8 mouse cellular contexts compared by ENCODE assay signal in genomic region chr19:5923990-5924712, GRCm38 (mm10). TPM values are rescaled to one million over a fixed set of nuclear protein-coding genes. Genes with fewer than 3 reads are reported as not detected.
DNase-seq lines count a peak whose midpoint lies in the region; ATAC-seq and TF ChIP-seq lines count a peak whose summit lies in the region.

No protein-coding gene starts in this region.

- peak overlapping the region; percentile 39 to 86 for H3K4me3 ChIP-seq in ES-E14 (ENCODE audit: insufficient read depth in 1 of 2, low read depth in 1 of 2, low read length in 2 of 2, poor library complexity in 1 of 2, severe bottlenecking in 1 of 2)
- peak overlapping the region; percentile 54 for H3K4me3 ChIP-seq in forebrain, embryonic 14.5 days (ENCODE audit: low read depth, low read length)
- peak overlapping the region; percentile 66 for H3K4me3 ChIP-seq in neural tube, embryonic 14.5 days (ENCODE audit: low read depth, low read length)

- H3K9me3 ChIP-seq in ES-E14 (ENCODE audit: control insufficient read depth, insufficient read depth, low read depth, low read length), result no peaks in the 10 kb centered on the region
- H3K9me3 ChIP-seq in forebrain, embryonic 14.5 days (replicated peaks; ENCODE audit: control insufficient read depth, low read length), result no peaks in the 10 kb centered on the region
- H3K9me3 ChIP-seq in neural tube, embryonic 14.5 days (ENCODE audit: control insufficient read depth, low read length), result no peaks in the 10 kb centered on the region

- ATAC-seq in forebrain, embryonic 14.5 days, result peak; percentile 88
- peak; percentile 78 for ATAC-seq in neural tube, embryonic 14.5 days (ENCODE audit: low read depth)

- in situ Hi-C loops in ES-E14 (cut with MboI; ENCODE audit: low sequenced_read_pairs in 2 of 2, unreplicated experiment in 2 of 2), result no loop called here

- DNase-seq in ES-E14 (ENCODE audit: low read depth, low spot score), result peak; percentile 82
- peak; percentile 85 for DNase-seq in cerebellum, adult 11 months
- peak; percentile 97 for DNase-seq in forebrain, embryonic 14.5 days (ENCODE audit: low spot score)
- peak; percentile 94 to 96 for DNase-seq in heart, postnatal 14 days
- peak; percentile 90 for DNase-seq in layer of hippocampus, adult 11-12 months (ENCODE audit: low spot score)
- DNase-seq in lung, adult 18-20 months, result peak; percentile 86 to 91
- peak; percentile 97 for DNase-seq in testis, postnatal 10 days (ENCODE audit: low spot score)

- H3K4me1 ChIP-seq in ES-E14 (ENCODE audit: control insufficient read depth in 2 of 2, insufficient read depth in 2 of 2, low read length in 2 of 2, poor library complexity in 1 of 2), result peaks cover 7% of the 10 kb centered on the region in 2 experiments; a peak in 2 of 4 replicates
- H3K4me1 ChIP-seq in forebrain, embryonic 14.5 days (ENCODE audit: control insufficient read depth, insufficient read depth, low read length), result peaks cover 10% of the 10 kb centered on the region; the same call in 1 of the 2 replicates
- H3K4me1 ChIP-seq in neural tube, embryonic 14.5 days (ENCODE audit: control insufficient read depth, insufficient read depth, low read length), result peaks cover 6% of the 10 kb centered on the region; the same call in 1 of the 2 replicates

- H3K27me3 ChIP-seq in forebrain, embryonic 14.5 days (replicated peaks; ENCODE audit: control insufficient read depth, insufficient read depth, low read length), result 0 out of 2 replicates have a peak, but pooled peaks cover 2% of the 10 kb centered on the region
- no peaks in the 10 kb centered on the region for H3K27me3 ChIP-seq in neural tube, embryonic 14.5 days (ENCODE audit: control insufficient read depth, insufficient read depth, low read length)

- intact Hi-C loops in heart, postnatal 14 days (cut with DNase I), result loop anchor here (1.0 to 5.0 kb wide), 2 partner anchors 32 to 93 kb away; partner anchors contain the start of gene Capn1

- no peaks in the 10 kb centered on the region for H3K36me3 ChIP-seq in ES-E14 (ENCODE audit: control insufficient read depth, insufficient read depth, low read length, poor library complexity, severe bottlenecking)
- no peaks in the 10 kb centered on the region for H3K36me3 ChIP-seq in forebrain, embryonic 14.5 days (ENCODE audit: control insufficient read depth, insufficient read depth, low read length)
- H3K36me3 ChIP-seq in neural tube, embryonic 14.5 days (ENCODE audit: control insufficient read depth, insufficient read depth, low read length), result no peaks in the 10 kb centered on the region

- peak overlapping the region; percentile 16; the same call in 1 of the 2 replicates for H3K9ac ChIP-seq in ES-E14 (ENCODE audit: insufficient read depth, low read depth, low read length, poor library complexity, severe bottlenecking)
- peak overlapping the region; percentile 64 for H3K9ac ChIP-seq in forebrain, embryonic 14.5 days (ENCODE audit: low read length)
- H3K9ac ChIP-seq in neural tube, embryonic 14.5 days (replicated peaks; ENCODE audit: low read depth, low read length), result peak overlapping the region; percentile 65

- H3K4me2 ChIP-seq in forebrain, embryonic 14.5 days (ENCODE audit: low read length), result peak overlapping the region; percentile 99
- H3K4me2 ChIP-seq in neural tube, embryonic 14.5 days (ENCODE audit: low read depth, low read length), result peak overlapping the region; percentile 96

- 0% methylated on average over 38 of the region's 38 CpGs for WGBS in forebrain, embryonic 14.5 days
- WGBS in neural tube, embryonic 14.5 days, result under 1% methylated on average over 38 of the region's 38 CpGs

- H3K27ac ChIP-seq in ES-E14 (ENCODE audit: insufficient read depth, low read depth, low read length, poor library complexity, severe bottlenecking), result no peak overlapping the region
- H3K27ac ChIP-seq in forebrain, embryonic 14.5 days (ENCODE audit: low read depth, low read length), result peak overlapping the region; percentile 58; the same call in 1 of the 2 replicates
- H3K27ac ChIP-seq in neural tube, embryonic 14.5 days (ENCODE audit: low read depth, low read length), result peak overlapping the region; percentile 74

TF ChIP-seq in ES-E14, 5 proteins besides CTCF, POLR2A, EP300 and RAD21:
- TF ChIP-seq MAFK (IDR thresholded peaks at IDR 0.05; ENCODE audit: insufficient read depth, low read depth, low read length) (no peak), ZC3H11A (IDR thresholded peaks at IDR 0.05; ENCODE audit: borderline replicate concordance, low read depth, low read length) (peak; percentile 53; the same call in 1 of the 2 replicates)

RNA-seq across cellular contexts. Expression of gene Cdc42ep2, which starts 0.5 kb away (rescaled TPM):
- total RNA-seq in ES-E14 (2012; rRNA removed), result 0.42 and 0.76 TPM in 2 replicates
- 7.9 and 9.6 TPM in 2 replicates for polyA plus RNA-seq in forebrain, embryonic 14.5 days (2014; fragmentation: Nextera tagmentation; extraction: Ambion mirVana)
- 10 to 100 TPM in 1 of 2 experiments, 1 to 10 TPM in 1; 9.9 to 12.0 TPM for total RNA-seq in heart, postnatal 14 days (2021)
- 16.7 and 17.4 TPM in 2 replicates for polyA plus RNA-seq in neural tube, embryonic 14.5 days (2014; fragmentation: Nextera tagmentation; extraction: Ambion mirVana)

RNA-seq across cellular contexts. Expression of gene Dpf2, which starts 11.3 kb away (rescaled TPM):
- 37.9 and 39.5 TPM in 2 replicates for total RNA-seq in ES-E14 (2012; rRNA removed)
- polyA plus RNA-seq in forebrain, embryonic 14.5 days (2014; fragmentation: Nextera tagmentation; extraction: Ambion mirVana), result 127 and 136 TPM in 2 replicates
- total RNA-seq in heart, postnatal 14 days (2021), result 100 to 1,000 TPM; 101 TPM
- polyA plus RNA-seq in neural tube, embryonic 14.5 days (2014; fragmentation: Nextera tagmentation; extraction: Ambion mirVana), result 85.3 and 102 TPM in 2 replicates

RNA-seq across cellular contexts. Expression of gene Tigd3, which starts 30.2 kb away (rescaled TPM):
- total RNA-seq in ES-E14 (2012; rRNA removed), result 2.1 and 2.2 TPM in 2 replicates
- polyA plus RNA-seq in forebrain, embryonic 14.5 days (2014; fragmentation: Nextera tagmentation; extraction: Ambion mirVana), result 7.0 and 7.1 TPM in 2 replicates
- under 1 TPM; 0.79 to 0.93 TPM for total RNA-seq in heart, postnatal 14 days (2021)
- 11.4 and 12.8 TPM in 2 replicates for polyA plus RNA-seq in neural tube, embryonic 14.5 days (2014; fragmentation: Nextera tagmentation; extraction: Ambion mirVana)

RNA-seq across cellular contexts. Expression of gene Pola2, which starts 39.9 kb away (rescaled TPM):
- total RNA-seq in ES-E14 (2012; rRNA removed), result 69.7 and 80.5 TPM in 2 replicates
- 35.5 and 41.1 TPM in 2 replicates for polyA plus RNA-seq in forebrain, embryonic 14.5 days (2014; fragmentation: Nextera tagmentation; extraction: Ambion mirVana)
- total RNA-seq in heart, postnatal 14 days (2021), result 10 to 100 TPM; 12.3 to 14.2 TPM
- 18.0 and 21.6 TPM in 2 replicates for polyA plus RNA-seq in neural tube, embryonic 14.5 days (2014; fragmentation: Nextera tagmentation; extraction: Ambion mirVana)

RNA-seq across cellular contexts. Expression of gene Slc25a45, which starts 46.5 kb away (rescaled TPM):
- total RNA-seq in ES-E14 (2012; rRNA removed), result 1.2 and 1.9 TPM in 2 replicates
- 1.7 TPM in 2 replicates for polyA plus RNA-seq in forebrain, embryonic 14.5 days (2014; fragmentation: Nextera tagmentation; extraction: Ambion mirVana)
- total RNA-seq in heart, postnatal 14 days (2021), result 1 to 10 TPM; 3.3 to 4.5 TPM
- 0.59 and 1.3 TPM in 2 replicates for polyA plus RNA-seq in neural tube, embryonic 14.5 days (2014; fragmentation: Nextera tagmentation; extraction: Ambion mirVana)
